Mouse (Mus musculus): ENCODE data around the gene Depdc5. TPM values are rescaled to one million over a fixed set of nuclear protein-coding genes. Genes with fewer than 3 reads are reported as not detected.

Gene Depdc5
- total RNA-seq, 1 experiment = 27.2 TPM

DNA sequence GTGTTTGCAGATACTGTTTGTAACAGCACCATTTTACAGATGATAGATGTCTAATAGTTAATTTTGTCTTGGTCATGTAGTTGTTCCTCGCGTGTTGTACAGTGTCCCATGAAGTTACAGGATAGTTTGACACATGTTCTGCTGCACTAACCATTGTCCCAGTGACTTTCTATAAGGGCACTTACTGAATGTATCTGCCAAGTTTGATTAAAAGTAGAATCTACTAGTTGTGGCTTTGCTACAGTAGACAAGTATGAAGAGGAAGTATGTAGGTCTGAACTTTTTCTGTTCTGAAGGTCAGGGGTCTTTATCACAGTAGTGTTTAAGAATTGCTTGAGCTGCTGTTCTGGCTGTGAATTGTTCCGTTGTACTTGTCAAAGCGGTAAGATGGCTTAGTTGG lies 159.8 kb downstream of the Depdc5 start:
- TF ChIP-seq ZC3H11A (IDR thresholded peaks at IDR 0.05; ENCODE audit: borderline replicate concordance, low read depth, low read length) (no peak), MAFK (IDR thresholded peaks at IDR 0.05; ENCODE audit: insufficient read depth, low read depth, low read length) (no peak), CHD2 (IDR thresholded peaks at IDR 0.05; ENCODE audit: low read depth, low read length) (no peak), HCFC1 (IDR thresholded peaks at IDR 0.05; ENCODE audit: borderline replicate concordance, insufficient read depth, low read length) (no peak), ZNF384 (IDR thresholded peaks at IDR 0.05; ENCODE audit: low read depth, low read length) (no peak)
- in situ Hi-C loops (cut with MboI; ENCODE audit: low sequenced_read_pairs in 2 of 2, unreplicated experiment in 2 of 2) = no loop called here
- H3K4me3 ChIP-seq (ENCODE audit: insufficient read depth in 1 of 2, low read depth in 1 of 2, low read length in 2 of 2, poor library complexity in 1 of 2, severe bottlenecking in 1 of 2) = no peak overlapping the region
- no peak overlapping the region for H3K27ac ChIP-seq (ENCODE audit: insufficient read depth, low read depth, low read length, poor library complexity, severe bottlenecking)
- peaks cover 5 to 6% of the 10 kb centered on the region in 2 experiments; a peak in 3 of 4 replicates for H3K4me1 ChIP-seq (ENCODE audit: control insufficient read depth in 2 of 2, insufficient read depth in 2 of 2, low read length in 2 of 2, poor library complexity in 1 of 2)
- H3K36me3 ChIP-seq (ENCODE audit: control insufficient read depth, insufficient read depth, low read length, poor library complexity, severe bottlenecking) = peaks cover 13% of the 10 kb centered on the region
- no peak overlapping the region for H3K9ac ChIP-seq (ENCODE audit: insufficient read depth, low read depth, low read length, poor library complexity, severe bottlenecking)
- no peak for DNase-seq (ENCODE audit: low read depth, low spot score)
- H3K9me3 ChIP-seq (ENCODE audit: control insufficient read depth, insufficient read depth, low read depth, low read length) = no peaks in the 10 kb centered on the region

DNA sequence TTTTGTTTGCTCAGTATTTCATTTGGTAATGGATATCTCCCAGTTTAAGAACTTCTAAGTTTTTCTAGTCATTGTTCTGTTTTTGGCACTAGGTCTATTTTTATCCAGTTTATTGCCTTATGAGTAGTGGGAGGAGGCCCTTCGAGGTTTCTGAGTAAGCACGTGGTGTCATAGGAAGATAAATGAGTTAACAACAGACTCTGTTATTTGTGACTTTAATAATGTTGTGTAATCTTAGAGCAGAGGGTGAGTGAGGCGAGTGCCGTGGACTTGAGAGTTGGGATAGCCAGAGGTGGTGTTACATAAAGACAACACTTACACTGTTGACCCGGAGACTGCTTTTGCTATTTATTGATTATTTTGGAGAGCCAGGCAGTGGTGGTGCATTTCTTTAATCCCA lies 161.0 kb downstream of the Depdc5 start:
- no peak overlapping the region for H3K4me3 ChIP-seq (ENCODE audit: insufficient read depth in 1 of 2, low read depth in 1 of 2, low read length in 2 of 2, poor library complexity in 1 of 2, severe bottlenecking in 1 of 2)
- DNase-seq (ENCODE audit: low read depth, low spot score) = no peak
- H3K9ac ChIP-seq (ENCODE audit: insufficient read depth, low read depth, low read length, poor library complexity, severe bottlenecking) = no peak overlapping the region
- TF ChIP-seq ZNF384 (IDR thresholded peaks at IDR 0.05; ENCODE audit: low read depth, low read length) (no peak), HCFC1 (IDR thresholded peaks at IDR 0.05; ENCODE audit: borderline replicate concordance, insufficient read depth, low read length) (no peak), MAFK (IDR thresholded peaks at IDR 0.05; ENCODE audit: insufficient read depth, low read depth, low read length) (no peak), ZC3H11A (IDR thresholded peaks at IDR 0.05; ENCODE audit: borderline replicate concordance, low read depth, low read length) (no peak), CHD2 (IDR thresholded peaks at IDR 0.05; ENCODE audit: low read depth, low read length) (no peak)
- no peaks in the 10 kb centered on the region for H3K9me3 ChIP-seq (ENCODE audit: control insufficient read depth, insufficient read depth, low read depth, low read length)
- in situ Hi-C loops (cut with MboI; ENCODE audit: low sequenced_read_pairs in 2 of 2, unreplicated experiment in 2 of 2) = no loop called here
- H3K36me3 ChIP-seq (ENCODE audit: control insufficient read depth, insufficient read depth, low read length, poor library complexity, severe bottlenecking) = peaks cover 13% of the 10 kb centered on the region
- H3K4me1 ChIP-seq (ENCODE audit: control insufficient read depth in 2 of 2, insufficient read depth in 2 of 2, low read length in 2 of 2, poor library complexity in 1 of 2) = peaks cover 5 to 6% of the 10 kb centered on the region in 2 experiments; a peak in 3 of 4 replicates
- H3K27ac ChIP-seq (ENCODE audit: insufficient read depth, low read depth, low read length, poor library complexity, severe bottlenecking) = no peak overlapping the region

DNA sequence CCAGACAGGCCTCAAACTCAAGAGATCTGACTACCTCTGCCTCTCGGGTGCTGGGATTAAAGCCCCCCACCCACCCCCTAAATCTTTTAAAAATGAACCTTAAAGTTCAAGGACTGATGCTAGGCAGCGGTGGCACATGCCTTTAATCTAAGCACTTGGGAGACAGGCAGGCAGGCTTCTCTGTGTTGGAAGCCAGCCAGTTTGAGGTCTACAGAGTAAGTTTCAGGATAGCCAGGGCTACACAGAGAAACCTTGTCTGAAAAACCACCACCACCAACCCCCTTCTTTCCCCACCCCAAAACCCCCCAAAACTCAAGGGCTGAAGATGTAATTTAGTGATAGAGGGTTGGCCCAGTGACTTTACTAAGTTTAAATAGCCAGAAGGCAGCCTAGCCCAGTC lies 165.2 kb downstream of the Depdc5 start:
- Histone ChIP-seq H3K9ac (ENCODE audit: insufficient read depth, low read depth, low read length, poor library complexity, severe bottlenecking) (no peak overlapping the region), H3K4me3 (ENCODE audit: insufficient read depth in 1 of 2, low read depth in 1 of 2, low read length in 2 of 2, poor library complexity in 1 of 2, severe bottlenecking in 1 of 2) (no peak overlapping the region), H3K9me3 (ENCODE audit: control insufficient read depth, insufficient read depth, low read depth, low read length) (no peaks in the 10 kb centered on the region), H3K36me3 (ENCODE audit: control insufficient read depth, insufficient read depth, low read length, poor library complexity, severe bottlenecking) (peaks cover 9% of the 10 kb centered on the region), H3K4me1 (ENCODE audit: control insufficient read depth in 2 of 2, insufficient read depth in 2 of 2, low read length in 2 of 2, poor library complexity in 1 of 2) (peaks cover 0 to 10% of the 10 kb centered on the region in 2 experiments; a peak in 2 of 4 replicates), H3K27ac (ENCODE audit: insufficient read depth, low read depth, low read length, poor library complexity, severe bottlenecking) (no peak overlapping the region)
- DNase-seq (ENCODE audit: low read depth, low spot score) = no peak
- TF ChIP-seq MAFK (IDR thresholded peaks at IDR 0.05; ENCODE audit: insufficient read depth, low read depth, low read length) (no peak), HCFC1 (IDR thresholded peaks at IDR 0.05; ENCODE audit: borderline replicate concordance, insufficient read depth, low read length) (no peak), ZNF384 (IDR thresholded peaks at IDR 0.05; ENCODE audit: low read depth, low read length) (no peak), CHD2 (IDR thresholded peaks at IDR 0.05; ENCODE audit: low read depth, low read length) (no peak), ZC3H11A (IDR thresholded peaks at IDR 0.05; ENCODE audit: borderline replicate concordance, low read depth, low read length) (no peak)
- in situ Hi-C loops (cut with MboI; ENCODE audit: low sequenced_read_pairs in 2 of 2, unreplicated experiment in 2 of 2) = loop anchor here in 1 of 2 experiments (25.0 kb wide), 1 partner anchor 441 kb away; no protein-coding TSS in a partner anchor

DNA sequence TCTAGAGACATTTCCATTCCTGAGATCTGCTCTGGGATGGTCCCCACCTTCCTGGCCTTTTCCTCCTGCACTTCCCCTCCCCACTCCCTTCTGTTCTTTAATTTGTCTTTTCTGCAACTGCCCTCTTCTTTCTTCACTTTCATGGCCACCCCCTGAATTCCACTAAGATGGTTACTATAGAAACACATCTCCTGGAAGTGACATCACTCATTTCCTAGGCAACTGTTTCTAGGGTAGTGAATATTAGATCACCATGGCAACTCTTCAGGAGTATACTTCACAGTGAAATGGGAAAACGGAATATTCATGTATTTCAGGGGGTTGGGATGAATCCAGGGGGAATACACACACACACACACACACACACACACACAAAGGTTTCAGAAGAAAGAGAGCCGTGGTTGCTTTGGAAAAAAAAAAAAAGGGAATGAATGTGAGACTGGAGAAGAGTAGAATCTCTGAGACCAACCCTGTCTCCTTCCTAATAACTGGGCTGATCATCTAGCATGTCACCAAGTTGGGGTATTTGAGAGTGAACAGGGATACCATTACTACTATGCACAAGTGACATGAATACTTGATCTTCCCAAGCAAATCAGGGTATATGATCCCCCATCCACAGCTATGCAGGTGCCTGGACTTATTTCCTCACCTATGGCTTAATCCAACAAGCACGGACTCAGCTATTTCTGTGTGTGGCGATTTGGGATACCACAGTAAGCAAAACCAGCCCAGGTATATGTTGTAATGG lies 167.1 kb downstream of the Depdc5 start:
- Histone ChIP-seq H3K9me3 (ENCODE audit: control insufficient read depth, insufficient read depth, low read depth, low read length) (no peaks in the 10 kb centered on the region), H3K9ac (ENCODE audit: insufficient read depth, low read depth, low read length, poor library complexity, severe bottlenecking) (no peak overlapping the region), H3K4me3 (ENCODE audit: insufficient read depth in 1 of 2, low read depth in 1 of 2, low read length in 2 of 2, poor library complexity in 1 of 2, severe bottlenecking in 1 of 2) (no peak overlapping the region), H3K36me3 (ENCODE audit: control insufficient read depth, insufficient read depth, low read length, poor library complexity, severe bottlenecking) (peaks cover 3% of the 10 kb centered on the region; the same call in 1 of the 2 replicates), H3K4me1 (ENCODE audit: control insufficient read depth in 2 of 2, insufficient read depth in 2 of 2, low read length in 2 of 2, poor library complexity in 1 of 2) (peaks cover 3 to 15% of the 10 kb centered on the region in 2 experiments), H3K27ac (ENCODE audit: insufficient read depth, low read depth, low read length, poor library complexity, severe bottlenecking) (no peak overlapping the region)
- DNase-seq (ENCODE audit: low read depth, low spot score) = no peak
- in situ Hi-C loops (cut with MboI; ENCODE audit: low sequenced_read_pairs in 2 of 2, unreplicated experiment in 2 of 2) = loop anchor here in 1 of 2 experiments (10.0 to 25.0 kb wide), 3 partner anchors 106 to 443 kb away; no protein-coding TSS in a partner anchor
- no peak for TF ChIP-seq ZNF384 (IDR thresholded peaks at IDR 0.05; ENCODE audit: low read depth, low read length)
- no peak for TF ChIP-seq HCFC1 (IDR thresholded peaks at IDR 0.05; ENCODE audit: borderline replicate concordance, insufficient read depth, low read length)
- no peak for TF ChIP-seq MAFK (IDR thresholded peaks at IDR 0.05; ENCODE audit: insufficient read depth, low read depth, low read length)
- TF ChIP-seq ZC3H11A (IDR thresholded peaks at IDR 0.05; ENCODE audit: borderline replicate concordance, low read depth, low read length) = no peak
- no peak for TF ChIP-seq CHD2 (IDR thresholded peaks at IDR 0.05; ENCODE audit: low read depth, low read length)

Data from ES-E14 (cell line).